Mouse (Mus musculus): ENCODE data around the gene Phf21a. TPM values are rescaled to one million over a fixed set of nuclear protein-coding genes. Genes with fewer than 3 reads are reported as not detected.

The Phf21a gene
- total RNA-seq, 1 experiment from 2014 or later = 96.6 TPM

DNA sequence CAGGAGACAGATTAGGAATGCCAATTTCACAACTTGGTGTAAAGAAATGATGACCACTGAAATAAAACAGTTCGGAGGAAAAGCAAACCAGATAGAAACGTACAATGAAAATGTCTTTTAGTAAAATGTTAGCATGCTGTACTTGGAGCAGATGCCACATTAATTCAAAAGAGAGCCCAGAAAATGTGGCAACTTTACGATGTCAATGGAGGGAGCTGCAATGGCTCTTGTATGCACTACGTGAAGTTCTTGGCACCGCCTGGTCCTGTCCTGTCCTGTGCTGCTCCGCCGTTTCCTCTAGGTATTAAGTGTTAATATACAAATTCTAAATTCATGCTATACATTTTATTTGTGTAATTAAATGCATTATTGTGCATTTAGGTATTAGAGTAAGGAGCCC, 105.8 kb downstream of the Phf21a start:
- ATAC-seq (replicated peaks; ENCODE audit: insufficient number of reproducible peaks, low FRiP score, low TSS enrichment, poor library complexity, severe bottlenecking) = no peak

DNA sequence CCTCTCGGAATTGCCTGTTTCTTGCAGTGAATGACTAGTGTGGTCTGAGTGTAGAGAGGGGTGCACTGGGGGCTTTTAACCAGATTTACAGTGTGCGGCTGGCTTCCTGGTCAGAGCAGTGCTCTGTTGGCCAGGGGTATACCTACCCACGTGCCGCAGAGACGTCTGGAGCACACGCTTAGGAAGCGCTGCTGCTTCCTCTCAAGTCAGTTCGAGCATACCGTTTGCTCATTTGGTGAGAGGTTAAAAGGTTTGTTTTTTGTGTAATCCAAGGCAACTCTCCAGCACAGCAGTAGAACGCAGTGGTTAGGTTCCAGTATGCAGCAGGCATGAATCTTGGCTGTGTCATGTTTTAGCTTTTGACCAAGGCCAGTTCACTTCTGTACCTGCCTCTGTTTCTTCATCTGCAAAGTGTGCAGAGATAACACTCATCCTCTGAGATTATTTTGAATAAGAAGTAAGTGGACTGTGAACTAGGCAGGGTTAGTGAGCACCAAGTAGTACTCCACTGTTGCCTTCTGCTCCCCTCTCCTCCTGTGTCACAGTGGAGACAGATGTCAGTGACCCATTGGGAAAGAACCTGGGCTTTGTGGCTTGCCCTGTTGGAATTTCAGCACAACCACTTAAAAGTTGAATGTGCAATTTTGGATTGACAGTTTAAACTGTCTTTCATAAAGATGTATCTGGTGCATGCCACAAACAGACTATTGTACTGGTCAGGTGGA, 106.8 kb downstream of the Phf21a start:
- no peak for ATAC-seq (replicated peaks; ENCODE audit: insufficient number of reproducible peaks, low FRiP score, low TSS enrichment, poor library complexity, severe bottlenecking)

DNA sequence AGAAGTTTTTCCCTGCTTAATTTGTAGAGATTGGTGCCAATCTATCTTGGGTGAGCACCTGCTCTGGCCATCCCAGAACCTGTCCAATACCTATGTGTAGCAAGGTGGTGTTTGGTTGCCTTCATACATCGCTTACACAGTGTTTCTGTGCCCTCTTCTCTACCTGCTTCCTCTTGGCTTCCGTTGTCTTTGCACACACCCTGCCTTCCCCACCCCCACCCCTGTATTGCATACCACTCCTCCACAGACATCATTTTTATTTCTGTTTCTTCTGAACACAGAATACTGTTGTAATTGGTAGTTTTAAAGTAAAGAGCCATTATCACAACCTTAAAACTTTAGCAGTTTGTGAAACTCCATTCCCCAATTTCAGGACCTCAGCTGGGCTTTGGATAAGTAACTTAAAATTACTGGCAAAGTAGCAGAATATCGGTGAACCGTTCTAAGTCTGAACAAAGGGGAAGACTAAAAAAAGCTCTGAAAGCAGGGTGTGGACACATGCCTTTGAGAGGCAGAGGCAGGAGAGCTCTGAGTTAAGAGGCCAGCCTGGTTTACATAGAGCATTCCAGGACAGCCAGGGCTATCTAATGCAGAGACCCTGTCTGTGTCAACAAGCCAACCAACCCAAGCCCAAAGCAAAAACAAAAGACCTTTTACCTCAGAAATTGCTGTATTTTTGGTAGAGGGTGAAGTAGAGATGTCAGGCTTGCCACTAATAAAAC, 109.6 kb downstream of the Phf21a start:
- no peak for ATAC-seq (replicated peaks; ENCODE audit: insufficient number of reproducible peaks, low FRiP score, low TSS enrichment, poor library complexity, severe bottlenecking)

DNA sequence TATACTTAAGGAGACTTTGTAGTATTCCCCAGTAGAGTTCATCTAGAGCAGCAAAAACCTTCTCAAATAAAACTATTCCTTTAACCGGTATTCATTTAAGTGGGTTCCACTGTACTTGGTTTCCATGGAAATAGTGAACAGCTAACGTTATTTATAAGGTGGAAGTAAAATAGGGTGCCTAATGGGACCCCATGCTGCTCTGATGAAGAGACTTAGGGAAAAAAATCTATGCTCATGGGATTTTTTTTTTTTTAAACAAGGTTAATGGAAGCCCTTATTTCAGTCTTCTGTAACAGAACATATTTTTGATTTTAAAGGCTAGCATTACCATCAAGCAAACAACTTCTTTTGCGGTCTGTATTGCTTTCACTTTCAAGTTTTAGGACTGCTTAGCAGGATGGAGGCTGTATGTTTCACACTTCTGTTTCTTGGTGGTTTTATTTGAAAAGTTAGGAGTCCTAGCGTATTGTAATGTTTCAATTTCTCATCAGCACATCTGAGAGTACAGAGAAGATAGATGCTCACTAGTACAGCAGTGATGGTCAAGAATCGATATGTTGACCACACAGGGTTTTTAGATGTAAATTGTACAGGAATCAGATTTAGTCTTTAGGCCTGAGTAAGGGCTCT, 112.2 kb downstream of the Phf21a start:
- ATAC-seq (replicated peaks; ENCODE audit: insufficient number of reproducible peaks, low FRiP score, low TSS enrichment, poor library complexity, severe bottlenecking) = no peak

DNA sequence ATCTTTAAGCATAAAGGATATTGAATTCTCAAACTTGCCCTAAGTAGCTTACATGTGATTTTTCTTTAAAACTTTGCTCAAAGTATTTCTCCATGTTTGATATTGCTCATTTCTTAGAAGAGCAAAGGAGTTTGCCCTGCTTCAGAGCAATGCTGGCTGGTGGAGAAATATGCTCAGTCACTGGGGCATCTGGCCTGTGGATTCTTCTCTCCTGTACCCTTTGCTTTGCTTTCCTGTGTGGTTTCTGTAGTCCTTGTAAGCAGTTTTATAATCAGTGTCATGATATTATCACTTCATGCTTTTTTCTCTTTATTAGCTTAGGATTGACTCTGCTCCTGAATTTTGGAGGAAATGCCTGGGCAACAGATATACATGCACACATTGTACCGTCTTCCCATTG, 117.5 kb downstream of the Phf21a start:
- no peak for ATAC-seq (replicated peaks; ENCODE audit: insufficient number of reproducible peaks, low FRiP score, low TSS enrichment, poor library complexity, severe bottlenecking)

- ATAC-seq (replicated peaks; ENCODE audit: insufficient number of reproducible peaks, low FRiP score, low TSS enrichment, poor library complexity, severe bottlenecking) = no peak
These were observed 128.5 kb downstream of the Phf21a start for GRCm38 (mm10) chr2:92221431-92221830.

DNA sequence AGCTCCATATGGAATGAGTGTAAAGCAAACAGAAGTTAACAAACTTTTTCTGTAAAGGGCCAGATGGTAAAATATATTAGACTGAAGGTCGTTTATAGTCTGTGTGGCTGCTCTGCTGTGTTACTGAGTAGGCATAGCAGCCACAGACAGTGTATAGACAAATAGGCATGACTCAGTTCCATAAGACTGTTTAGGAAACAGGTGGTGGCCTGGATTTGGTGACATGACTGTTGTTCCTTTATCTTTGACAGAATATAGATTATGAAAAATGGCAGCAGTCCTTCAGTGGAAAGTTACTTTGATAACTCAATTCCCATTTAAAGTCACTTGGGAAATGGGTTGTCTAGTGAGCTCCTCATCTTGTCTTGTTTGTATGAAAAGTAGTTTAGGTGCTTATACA, 132.7 kb downstream of the Phf21a start:
- ATAC-seq (replicated peaks; ENCODE audit: insufficient number of reproducible peaks, low FRiP score, low TSS enrichment, poor library complexity, severe bottlenecking) = no peak

DNA sequence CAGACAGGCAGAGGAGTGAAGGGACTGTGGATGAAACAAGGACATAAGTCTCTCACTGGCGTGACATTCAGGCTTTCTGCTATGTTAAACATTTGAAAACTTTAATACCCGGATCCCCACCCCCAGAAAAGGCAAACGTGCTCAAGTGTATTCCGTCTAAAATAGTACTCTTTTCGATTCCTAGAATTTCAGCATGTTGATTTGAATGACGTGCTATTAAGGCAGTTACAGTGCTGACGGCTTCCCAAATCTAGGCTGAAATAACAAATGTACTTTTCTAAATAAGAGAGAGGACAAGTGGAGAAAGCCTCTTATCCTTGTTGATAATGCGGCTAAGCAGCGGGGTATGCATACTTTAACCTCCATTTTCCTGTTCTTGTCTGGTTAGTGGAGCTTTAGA, 137.1 kb downstream of the Phf21a start:
- no peak for ATAC-seq (replicated peaks; ENCODE audit: insufficient number of reproducible peaks, low FRiP score, low TSS enrichment, poor library complexity, severe bottlenecking)

DNA sequence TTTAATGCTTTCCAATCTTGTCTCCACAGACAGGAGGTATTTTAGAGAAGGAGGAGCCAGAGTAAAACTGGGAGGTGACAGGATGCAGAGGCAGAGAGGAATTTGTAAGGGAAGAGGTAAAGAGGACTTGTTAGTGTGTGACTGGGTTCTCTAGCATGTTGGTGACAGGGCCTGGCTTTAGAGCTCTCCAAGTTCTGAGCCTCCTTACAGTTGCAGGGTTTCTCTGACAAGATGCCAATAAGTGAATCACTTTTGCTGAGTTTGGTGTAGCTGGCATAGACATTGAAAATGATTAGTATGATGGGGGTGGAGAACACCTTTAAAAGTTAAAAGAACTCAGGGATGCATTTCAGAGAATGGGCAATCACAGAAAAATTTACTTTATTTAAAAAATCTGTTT, 138.8 kb downstream of the Phf21a start:
- ATAC-seq (replicated peaks; ENCODE audit: insufficient number of reproducible peaks, low FRiP score, low TSS enrichment, poor library complexity, severe bottlenecking) = no peak

GRCm38 (mm10) chr2:92234768-92235332, 141.9 kb downstream of the Phf21a start:
- no peak for ATAC-seq (replicated peaks; ENCODE audit: insufficient number of reproducible peaks, low FRiP score, low TSS enrichment, poor library complexity, severe bottlenecking)

DNA sequence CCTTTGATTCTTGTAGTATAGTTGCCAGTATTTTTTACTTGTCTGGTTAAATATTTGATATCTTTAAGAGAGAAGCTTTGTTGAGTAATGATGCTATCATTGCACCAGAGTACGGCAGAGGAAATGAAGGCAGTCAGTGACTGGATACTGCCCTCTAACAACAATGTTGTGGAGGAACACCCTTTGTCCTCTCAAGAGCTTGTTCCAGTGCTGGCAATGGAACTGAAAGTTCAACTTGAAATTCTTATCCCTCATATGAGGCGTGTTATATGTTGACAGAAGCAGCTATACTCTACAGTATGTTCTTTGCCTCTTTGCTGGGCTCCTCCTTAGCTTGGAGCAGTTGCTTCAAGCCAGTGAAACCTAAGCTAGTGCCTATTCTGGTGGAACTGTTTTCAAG, 147.4 kb downstream of the Phf21a start:
- no peak for ATAC-seq (replicated peaks; ENCODE audit: insufficient number of reproducible peaks, low FRiP score, low TSS enrichment, poor library complexity, severe bottlenecking)

DNA sequence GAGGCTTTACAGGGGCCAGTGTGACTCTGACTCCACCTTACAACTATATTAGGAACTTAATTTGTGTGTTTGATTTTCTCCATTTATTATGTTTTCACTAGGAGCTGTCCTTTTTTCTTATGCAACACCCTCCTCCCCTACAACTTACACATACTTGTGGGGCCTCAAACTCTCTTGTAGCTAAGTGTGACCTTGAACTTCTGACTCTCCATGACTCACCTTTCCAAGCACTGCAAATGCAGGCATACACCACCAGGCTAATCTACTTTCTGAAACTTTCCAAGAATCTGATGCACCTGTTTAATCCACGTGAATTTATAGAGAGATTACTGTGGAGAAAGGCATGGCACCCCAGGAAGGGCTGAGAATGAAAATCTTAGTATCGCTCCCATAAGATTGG, 147.9 kb downstream of the Phf21a start:
- no peak for ATAC-seq (replicated peaks; ENCODE audit: insufficient number of reproducible peaks, low FRiP score, low TSS enrichment, poor library complexity, severe bottlenecking)

- ATAC-seq (replicated peaks; ENCODE audit: insufficient number of reproducible peaks, low FRiP score, low TSS enrichment, poor library complexity, severe bottlenecking) = no peak
These were observed 148.4 kb downstream of the Phf21a start for GRCm38 (mm10) chr2:92241317-92241716.

GRCm38 (mm10) chr2:92246112-92246511, 153.2 kb downstream of the Phf21a start:
- no peak for ATAC-seq (replicated peaks; ENCODE audit: insufficient number of reproducible peaks, low FRiP score, low TSS enrichment, poor library complexity, severe bottlenecking)

DNA sequence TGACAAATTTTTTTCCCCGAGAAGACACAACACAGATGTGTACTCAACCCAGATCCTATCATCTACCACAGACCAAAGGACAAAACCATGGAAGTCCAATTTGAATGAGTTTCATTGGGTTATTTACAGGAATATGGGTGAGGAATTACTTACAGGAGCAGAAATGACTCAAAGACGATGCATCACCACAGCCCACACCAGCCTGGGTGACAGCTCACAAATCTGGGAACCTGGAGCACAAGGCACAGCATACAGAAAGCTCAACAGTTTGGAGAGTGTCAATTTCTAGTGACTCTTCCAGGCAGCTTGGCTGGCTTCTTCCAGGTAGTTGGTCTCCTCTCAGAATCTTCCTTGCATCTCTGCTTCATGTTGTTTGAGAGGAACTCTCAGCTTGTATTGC, 154.8 kb downstream of the Phf21a start:
- no peak for ATAC-seq (replicated peaks; ENCODE audit: insufficient number of reproducible peaks, low FRiP score, low TSS enrichment, poor library complexity, severe bottlenecking)

DNA sequence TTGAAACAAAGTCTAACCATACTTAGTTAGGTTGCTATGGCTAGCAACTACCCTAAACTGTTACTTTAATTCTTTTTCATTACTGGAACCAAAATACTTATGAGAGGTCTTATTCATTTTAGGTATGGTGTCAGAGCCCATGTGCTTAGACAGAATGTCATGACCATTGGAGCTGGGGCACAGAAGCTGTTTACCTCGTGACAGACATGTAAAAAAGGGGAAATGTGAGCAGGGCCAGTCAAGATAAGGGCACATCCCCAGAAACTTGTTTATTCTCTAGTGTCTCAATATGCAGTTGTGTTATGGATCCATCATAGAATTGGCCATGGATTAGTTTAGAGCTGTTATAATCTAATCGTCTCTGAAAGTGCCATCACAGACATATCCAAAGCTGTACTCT, 157.6 kb downstream of the Phf21a start:
- no peak for ATAC-seq (replicated peaks; ENCODE audit: insufficient number of reproducible peaks, low FRiP score, low TSS enrichment, poor library complexity, severe bottlenecking)

DNA sequence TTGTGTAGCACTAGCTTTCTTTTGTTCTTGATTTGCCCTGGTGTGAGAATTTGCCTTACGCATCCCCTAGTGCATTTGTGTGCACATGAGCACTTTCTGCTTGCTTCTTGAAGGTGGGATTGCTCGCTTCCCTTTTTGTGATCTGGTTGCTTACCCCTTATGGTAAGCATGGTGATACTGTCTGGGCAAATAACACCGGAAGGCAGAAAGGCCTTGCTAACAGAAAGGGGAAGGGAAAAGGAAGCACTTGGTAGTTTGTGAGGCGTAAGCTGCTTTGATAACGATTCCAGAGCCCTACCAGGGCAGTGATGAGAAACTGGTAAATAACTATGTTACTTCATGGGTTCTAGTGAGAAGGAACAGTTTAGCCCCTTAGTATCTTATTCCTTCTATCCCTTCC, 160.9 kb downstream of the Phf21a start:
- ATAC-seq (replicated peaks; ENCODE audit: insufficient number of reproducible peaks, low FRiP score, low TSS enrichment, poor library complexity, severe bottlenecking) = 0 out of 2 replicates have a peak, but pooled peaks have one; percentile 40

- ATAC-seq (replicated peaks; ENCODE audit: insufficient number of reproducible peaks, low FRiP score, low TSS enrichment, poor library complexity, severe bottlenecking) = peak; percentile 40; the same call in 1 of the 2 replicates
These were observed 163.2 kb downstream of the Phf21a start for GRCm38 (mm10) chr2:92256141-92256540.

GRCm38 (mm10) chr2:92257372-92257956, 164.5 kb downstream of the Phf21a start:
- ATAC-seq (replicated peaks; ENCODE audit: insufficient number of reproducible peaks, low FRiP score, low TSS enrichment, poor library complexity, severe bottlenecking) = no peak
